Mouse (Mus musculus) mouse embryonic stem cell (cell line): ENCODE results near the gene Gm6401.
"Not testable (repeated sequence)": the region's sequence is repeated elsewhere in the genome, so short reads cannot be mapped to it uniquely, and the experiment has no call there.

Source experiments
- in situ Hi-C, 2 experiments: fragments of 300-500 bp; cut with MboI; formaldehyde crosslinking; loops; 1 replicate in 1 of 2; 3 replicates in 1 of 2; pipeline ENCODE4 v1.14.3; 2019 to 2020; ENCODE audit warnings: low sequenced_read_pairs in 2 of 2, low pct_unique_long_range_greater_than_20kb in 1 of 2, mixed read lengths in 1 of 2; ENCODE audit not compliant: unreplicated experiment in 1 of 2

The Gm6401 gene

DNA sequence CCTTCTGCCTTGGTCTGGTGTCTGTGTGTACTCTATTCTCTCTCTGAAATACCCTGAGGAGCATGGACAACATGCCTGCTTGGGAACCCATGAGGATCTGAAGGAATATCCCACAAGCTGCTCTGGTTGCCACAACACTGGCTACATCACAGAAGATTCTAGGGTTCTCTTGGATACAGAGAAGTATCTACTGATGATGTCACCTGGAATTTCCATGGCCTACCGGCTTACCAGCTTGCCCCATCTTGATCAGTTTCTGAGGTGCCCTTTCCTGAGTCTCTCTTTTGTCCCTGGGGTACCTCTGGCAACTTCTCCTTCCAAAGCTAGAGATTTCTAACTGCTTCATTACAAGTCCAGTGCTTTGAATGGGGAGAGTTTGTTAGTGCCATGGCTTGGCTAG is at the start of gene Gm6401:
Gene Gm6401 (minus strand): TSS at position 101 of the 400 bp plus-strand sequence.
- in situ Hi-C loops = not testable (repeated sequence)

DNA sequence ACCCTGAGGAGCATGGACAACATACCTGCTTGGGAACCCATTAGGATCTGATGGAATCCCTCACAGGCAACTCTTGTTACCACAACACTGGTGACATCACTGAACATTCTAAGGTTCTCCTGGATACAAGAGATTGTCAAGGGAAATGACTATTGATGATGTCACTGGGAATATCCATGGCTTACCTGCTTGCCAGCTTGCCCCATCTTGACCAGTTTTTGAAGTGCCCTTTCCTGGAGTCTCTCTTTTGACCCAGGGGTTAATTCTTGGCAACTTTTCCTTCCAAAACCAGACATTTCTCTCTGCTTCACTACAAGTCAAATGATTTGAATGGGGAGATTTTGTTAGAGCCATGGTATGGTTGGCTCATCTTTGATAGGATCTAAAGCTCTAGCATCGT is 15.5 kb upstream of the Gm6401 start, which contains the start of gene Gm3543:
Gene Gm3543 (minus strand): TSS at position 101 of the 400 bp plus-strand sequence.
- in situ Hi-C loops = not testable (repeated sequence)

DNA sequence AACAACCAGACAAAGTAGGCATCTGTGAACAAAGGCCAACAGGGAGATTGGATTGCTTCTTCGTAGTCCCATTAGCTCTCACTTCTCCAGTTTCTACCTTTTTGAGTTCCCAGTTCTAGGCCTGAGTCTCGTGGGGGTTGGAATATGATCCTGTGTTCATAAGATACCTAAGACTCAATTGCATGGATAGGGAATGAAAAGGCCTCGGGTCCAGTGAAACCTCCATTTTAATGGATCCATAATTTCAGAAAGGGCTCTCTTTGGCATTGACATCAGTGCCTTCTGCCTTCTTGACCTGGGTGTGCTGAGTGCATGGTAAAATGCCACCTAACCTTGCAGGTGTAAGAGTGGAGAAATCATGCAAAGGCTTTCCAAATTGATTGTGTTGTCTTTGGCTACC is 869 bp upstream of the Gm6401 start:
- in situ Hi-C loops = not testable (repeated sequence)

DNA sequence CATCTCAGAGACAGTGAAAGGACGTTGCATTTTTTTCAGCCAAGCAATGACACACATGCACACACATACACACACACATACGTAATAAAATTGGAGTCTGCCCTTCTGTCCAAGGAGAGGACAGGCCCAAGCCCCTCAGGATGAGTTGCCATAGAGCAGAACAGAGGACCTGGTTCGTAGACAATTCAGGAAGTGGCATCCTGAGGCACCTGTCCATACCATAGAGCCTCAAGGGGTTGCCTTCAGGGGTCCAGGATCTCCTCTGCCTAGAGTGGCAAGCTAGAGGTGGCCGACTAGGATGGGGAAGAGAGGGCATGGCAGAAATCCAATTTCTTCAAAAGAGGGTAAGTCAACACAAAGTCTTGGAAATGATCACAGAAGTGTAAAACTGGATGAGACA is 3.6 kb downstream of the Gm6401 start:
- in situ Hi-C loops = not testable (repeated sequence)

DNA sequence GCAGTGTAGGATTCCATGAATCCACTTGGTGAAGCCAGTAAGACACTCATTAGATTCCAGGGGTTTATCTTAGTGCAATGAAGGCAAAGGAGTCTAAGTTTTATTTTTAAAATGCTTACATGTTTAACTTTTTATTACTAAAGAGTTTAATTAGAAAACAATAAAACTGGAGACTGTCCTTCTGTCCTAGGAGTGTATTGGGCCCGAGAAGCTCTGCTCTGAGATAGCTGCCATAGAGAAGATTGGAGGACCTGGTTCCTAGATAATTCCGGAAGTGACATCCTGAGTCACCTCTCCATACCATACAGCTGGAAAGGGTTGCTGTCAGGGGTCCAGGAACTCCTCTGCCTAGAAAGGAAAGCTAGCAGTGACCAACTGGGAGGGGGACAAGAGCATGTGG is 24.0 kb downstream of the Gm6401 start, which contains the start of gene 1700024B05Rik:
Gene 1700024B05Rik (plus strand): TSS at position 301 of the 400 bp plus-strand sequence.
- in situ Hi-C loops = not testable (repeated sequence)

DNA sequence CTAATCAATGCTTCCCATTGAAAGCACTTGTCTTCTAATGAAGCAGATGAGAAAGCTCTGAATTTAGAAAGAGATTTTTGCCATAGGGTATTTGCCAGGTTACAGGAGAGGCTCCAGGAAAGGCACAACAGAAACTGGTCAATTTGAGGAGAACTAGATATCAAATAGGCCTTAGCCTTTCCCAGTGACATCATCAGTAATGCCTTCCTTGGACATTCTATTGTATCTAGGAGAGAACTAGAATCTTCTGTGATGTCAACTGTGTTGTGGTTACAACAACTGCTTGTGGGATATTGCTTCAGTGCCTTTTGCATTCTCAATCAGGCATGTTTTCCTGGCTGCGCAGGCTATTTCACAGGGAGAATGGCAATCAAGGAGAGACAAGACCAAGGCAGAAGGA is 43.1 kb downstream of the Gm6401 start, which contains the start of gene 1700049E17Rik1:
Gene 1700049E17Rik1 (plus strand): TSS at position 301 of the 400 bp plus-strand sequence.
- in situ Hi-C loops = not testable (repeated sequence)
